ENCODE assay signal across 8 mouse cellular contexts in the genomic region with DNA sequence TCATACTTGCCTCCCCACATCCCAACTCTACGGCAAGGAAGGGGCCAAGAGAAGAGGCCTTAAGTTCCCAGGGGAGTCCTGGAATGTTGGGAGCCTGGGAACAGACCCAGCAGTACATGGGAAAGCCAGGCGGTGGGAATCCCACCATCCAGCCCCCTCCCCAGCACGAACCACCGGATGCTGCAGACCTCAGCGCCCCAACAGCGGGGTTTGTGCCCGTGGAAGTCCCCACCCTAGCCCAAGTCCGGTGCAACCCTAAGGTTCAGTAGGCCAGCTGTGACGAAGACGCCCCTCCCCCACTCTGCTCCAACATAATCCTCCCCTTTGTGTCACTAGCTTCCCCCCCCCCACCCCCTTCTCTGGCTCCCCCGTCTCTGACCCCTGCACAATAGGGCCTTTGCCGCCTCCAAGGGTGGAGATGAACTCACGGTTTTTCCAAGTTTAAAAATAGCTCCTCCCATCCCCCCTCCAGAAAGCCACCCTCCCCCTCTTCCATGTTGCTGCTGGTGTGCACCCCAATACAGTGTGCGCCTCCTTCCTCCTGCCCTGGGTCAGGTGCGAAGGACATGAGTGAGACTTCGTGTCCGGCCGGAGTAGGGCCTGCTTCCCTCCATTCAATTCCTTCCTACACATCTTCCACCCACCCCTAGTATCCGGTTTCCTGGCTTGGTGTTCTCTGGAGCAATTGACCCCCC. TPM values are rescaled to one million over a fixed set of nuclear protein-coding genes. Genes with fewer than 3 reads are reported as not detected.
A peak's percentile ranks its signal among the peaks of the same experiment; 100 is the strongest.
DNase-seq lines count a peak whose midpoint lies in the region; ATAC-seq lines count a peak whose summit lies in the region.

No protein-coding gene starts in this region.

- intact Hi-C loops in left cerebral cortex, postnatal 14 days (cut with DNase I) = no loop called here

- peak; percentile 28; the same call in 1 of the 2 replicates for ATAC-seq in forebrain, embryonic 12.5 days (ENCODE audit: low FRiP score)
- peak; percentile 58 for ATAC-seq in hindbrain, embryonic 11.5 days (ENCODE audit: low FRiP score)
- peak; percentile 21; the same call in 1 of the 2 replicates for ATAC-seq in limb, embryonic 15.5 days (ENCODE audit: insufficient number of reproducible peaks, low FRiP score, low TSS enrichment, low read depth)

- peaks cover 62% of the 10 kb centered on the region for H3K27me3 ChIP-seq in forebrain, embryonic 12.5 days
- H3K27me3 ChIP-seq in hindbrain, embryonic 11.5 days (ENCODE audit: control insufficient read depth, insufficient read depth, low read length) = peaks cover 38% of the 10 kb centered on the region
- peaks cover 10% of the 10 kb centered on the region; the same call in 1 of the 2 replicates for H3K27me3 ChIP-seq in limb, embryonic 15.5 days

- peak overlapping the region; percentile 53; the same call in 1 of the 2 replicates for H3K27ac ChIP-seq in forebrain, embryonic 12.5 days
- peak overlapping the region; percentile 56; the same call in 1 of the 2 replicates for H3K27ac ChIP-seq in hindbrain, embryonic 11.5 days (ENCODE audit: low read depth, low read length)
- H3K27ac ChIP-seq in limb, embryonic 15.5 days = peak overlapping the region; percentile 62

- H3K4me1 ChIP-seq in forebrain, embryonic 12.5 days = peaks cover 57% of the 10 kb centered on the region
- peaks cover 14% of the 10 kb centered on the region for H3K4me1 ChIP-seq in hindbrain, embryonic 11.5 days (replicated peaks; ENCODE audit: control insufficient read depth, insufficient read depth, low read length)
- peaks cover 58% of the 10 kb centered on the region for H3K4me1 ChIP-seq in limb, embryonic 15.5 days

- H3K4me3 ChIP-seq in forebrain, embryonic 12.5 days (replicated peaks) = peak overlapping the region; percentile 38
- H3K4me3 ChIP-seq in hindbrain, embryonic 11.5 days (ENCODE audit: low read depth, low read length) = peak overlapping the region; percentile 6; the same call in 1 of the 2 replicates
- peak overlapping the region; percentile 29 for H3K4me3 ChIP-seq in limb, embryonic 15.5 days

- H3K4me2 ChIP-seq in forebrain, embryonic 12.5 days = peak overlapping the region; percentile 76
- peak overlapping the region; percentile 69 for H3K4me2 ChIP-seq in hindbrain, embryonic 11.5 days (replicated peaks; ENCODE audit: low read depth, low read length)
- peak overlapping the region; percentile 52 for H3K4me2 ChIP-seq in limb, embryonic 15.5 days

- no peaks in the 10 kb centered on the region for H3K9me3 ChIP-seq in forebrain, embryonic 12.5 days
- H3K9me3 ChIP-seq in hindbrain, embryonic 11.5 days (ENCODE audit: control insufficient read depth, low read length) = no peaks in the 10 kb centered on the region
- H3K9me3 ChIP-seq in limb, embryonic 15.5 days = no peaks in the 10 kb centered on the region

- DNase-seq in spleen, adult 18-20 months = peak; percentile 9 to 25
- no peak for DNase-seq in spleen, postnatal 36 days (ENCODE audit: low spot score in 2 of 2)
- DNase-seq in hindbrain, embryonic 11.5 days (ENCODE audit: low spot score) = peak; percentile 66
- peak; percentile 50 for DNase-seq in naive thymus-derived CD4-positive, alpha-beta T cell, adult 2 months (ENCODE audit: low read depth)
- DNase-seq in left cerebral cortex, postnatal 14 days (ENCODE audit: low spot score in 2 of 2) = no peak
- no peak for DNase-seq in right cerebral cortex, postnatal 25 days

- 9% methylated on average over 17 of the region's 19 CpGs for WGBS in forebrain, embryonic 12.5 days
- 8% methylated on average over 19 of the region's 19 CpGs for WGBS in hindbrain, embryonic 11.5 days
- 28% methylated on average over 19 of the region's 19 CpGs for WGBS in limb, embryonic 15.5 days

- no peaks in the 10 kb centered on the region for H3K36me3 ChIP-seq in forebrain, embryonic 12.5 days (replicated peaks)
- no peaks in the 10 kb centered on the region for H3K36me3 ChIP-seq in hindbrain, embryonic 11.5 days (ENCODE audit: control insufficient read depth, insufficient read depth, low read length)
- no peaks in the 10 kb centered on the region for H3K36me3 ChIP-seq in limb, embryonic 15.5 days

- H3K9ac ChIP-seq in forebrain, embryonic 12.5 days = peak overlapping the region; percentile 54; the same call in 1 of the 2 replicates
- peak overlapping the region; percentile 52 for H3K9ac ChIP-seq in hindbrain, embryonic 11.5 days (ENCODE audit: low read depth, low read length)
- no peak overlapping the region for H3K9ac ChIP-seq in limb, embryonic 15.5 days

RNA-seq across cellular contexts. Expression of a gene that starts 3.5 kb away (rescaled TPM):
- polyA plus RNA-seq in forebrain, embryonic 12.5 days (2016; fragmentation: Nextera tagmentation; extraction: Ambion mirVana) = 13.4 and 14.2 TPM in 2 replicates
- polyA plus RNA-seq in hindbrain, embryonic 11.5 days (2014; fragmentation: Nextera tagmentation; extraction: Ambion mirVana) = 13.0 and 14.3 TPM in 2 replicates
- 41.5 and 47.3 TPM in 2 replicates for polyA plus RNA-seq in limb, embryonic 15.5 days (2015; fragmentation: Nextera tagmentation; extraction: Ambion mirVana)
- total RNA-seq in left cerebral cortex, postnatal 14 days (2021) = 10 to 100 TPM; 20.3 to 22.0 TPM

RNA-seq across cellular contexts. Expression of a gene that starts 17.4 kb away (rescaled TPM):
- polyA plus RNA-seq in forebrain, embryonic 12.5 days (2016; fragmentation: Nextera tagmentation; extraction: Ambion mirVana) = 69.6 and 69.9 TPM in 2 replicates
- 43.7 and 51.8 TPM in 2 replicates for polyA plus RNA-seq in hindbrain, embryonic 11.5 days (2014; fragmentation: Nextera tagmentation; extraction: Ambion mirVana)
- 61.9 and 70.5 TPM in 2 replicates for polyA plus RNA-seq in limb, embryonic 15.5 days (2015; fragmentation: Nextera tagmentation; extraction: Ambion mirVana)
- total RNA-seq in left cerebral cortex, postnatal 14 days (2021) = 10 to 100 TPM; 28.1 to 31.9 TPM

RNA-seq across cellular contexts. Expression of a gene that starts 17.4 kb away (rescaled TPM):
- 0.14 and 0.36 TPM in 2 replicates for polyA plus RNA-seq in forebrain, embryonic 12.5 days (2016; fragmentation: Nextera tagmentation; extraction: Ambion mirVana)
- 0.29 and 0.38 TPM in 2 replicates for polyA plus RNA-seq in hindbrain, embryonic 11.5 days (2014; fragmentation: Nextera tagmentation; extraction: Ambion mirVana)
- 0.27 and 0.28 TPM in 2 replicates for polyA plus RNA-seq in limb, embryonic 15.5 days (2015; fragmentation: Nextera tagmentation; extraction: Ambion mirVana)
- under 1 TPM; 0.25 to 0.37 TPM for total RNA-seq in left cerebral cortex, postnatal 14 days (2021)

RNA-seq across cellular contexts. Expression of a gene that starts 23.7 kb away (rescaled TPM):
- polyA plus RNA-seq in forebrain, embryonic 12.5 days (2016; fragmentation: Nextera tagmentation; extraction: Ambion mirVana) = 0.58 and 0.73 TPM in 2 replicates
- polyA plus RNA-seq in hindbrain, embryonic 11.5 days (2014; fragmentation: Nextera tagmentation; extraction: Ambion mirVana) = 0.82 and 1.2 TPM in 2 replicates
- 8.5 and 9.4 TPM in 2 replicates for polyA plus RNA-seq in limb, embryonic 15.5 days (2015; fragmentation: Nextera tagmentation; extraction: Ambion mirVana)
- total RNA-seq in left cerebral cortex, postnatal 14 days (2021) = 10 to 100 TPM; 17.1 to 19.6 TPM

RNA-seq across cellular contexts. Expression of a gene that starts 29.2 kb away (rescaled TPM):
- 0.27 and 0.33 TPM in 2 replicates for polyA plus RNA-seq in forebrain, embryonic 12.5 days (2016; fragmentation: Nextera tagmentation; extraction: Ambion mirVana)
- 0.10 and 0.23 TPM in 2 replicates for polyA plus RNA-seq in hindbrain, embryonic 11.5 days (2014; fragmentation: Nextera tagmentation; extraction: Ambion mirVana)
- 0.10 and 0.20 TPM in 2 replicates for polyA plus RNA-seq in limb, embryonic 15.5 days (2015; fragmentation: Nextera tagmentation; extraction: Ambion mirVana)
- total RNA-seq in left cerebral cortex, postnatal 14 days (2021) = under 1 TPM; 0.46 to 0.82 TPM

Comparison
In these comparisons a context has a peak if more than half of its experiments do, and no peak if none do; other contexts are left out.
1. DNase-seq: peak in spleen, adult 18-20 months (2 of 2), hindbrain, embryonic 11.5 days (single experiment) and naive thymus-derived CD4-positive, alpha-beta T cell, adult 2 months (single experiment); none in spleen, postnatal 36 days (0 of 2), left cerebral cortex, postnatal 14 days (0 of 2) and right cerebral cortex, postnatal 25 days (single experiment).
2. Peak in every context shown above with its lines, with median percentiles within 50 percentile points of each other: ATAC-seq, H3K27ac ChIP-seq, H3K4me2 ChIP-seq and H3K4me3 ChIP-seq.